Mouse (Mus musculus) retina, postnatal 1 day (tissue): ENCODE measurements around the gene Elp5.

ENCODE experiments used
- DNase-seq: peaks from one replicate; pipeline ENCODE4 v3.0.0-alpha.2; 2012

Gene Elp5

GRCm38 (mm10) chr11:70014880-70015558 lies 32.7 kb upstream of the Elp5 start, which contains the start of gene Acadvl:
TSS of gene Acadvl (minus strand) at chr11:70015411.
- peak; percentile 91 for DNase-seq

DNA sequence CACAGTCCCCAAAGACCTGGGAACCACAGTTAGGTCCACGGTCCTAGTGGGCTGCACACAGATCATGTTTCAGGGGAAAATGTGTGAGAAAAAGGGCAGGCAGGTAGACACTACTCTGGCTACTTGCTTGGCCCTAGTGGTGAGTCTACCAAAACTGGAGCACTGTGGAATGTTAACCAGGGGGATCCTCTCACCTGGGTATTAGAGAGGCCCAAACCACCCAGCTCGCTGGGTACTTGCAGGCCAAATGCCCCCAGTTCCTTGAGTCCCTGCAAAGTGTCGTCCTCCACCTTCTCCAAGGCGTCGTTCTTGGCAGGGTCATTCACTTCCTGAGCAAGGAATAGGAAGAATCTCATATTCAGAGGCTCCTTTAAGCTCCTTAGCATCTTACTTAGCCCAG lies 31.7 kb upstream of the Elp5 start:
- no peak for DNase-seq

DNA sequence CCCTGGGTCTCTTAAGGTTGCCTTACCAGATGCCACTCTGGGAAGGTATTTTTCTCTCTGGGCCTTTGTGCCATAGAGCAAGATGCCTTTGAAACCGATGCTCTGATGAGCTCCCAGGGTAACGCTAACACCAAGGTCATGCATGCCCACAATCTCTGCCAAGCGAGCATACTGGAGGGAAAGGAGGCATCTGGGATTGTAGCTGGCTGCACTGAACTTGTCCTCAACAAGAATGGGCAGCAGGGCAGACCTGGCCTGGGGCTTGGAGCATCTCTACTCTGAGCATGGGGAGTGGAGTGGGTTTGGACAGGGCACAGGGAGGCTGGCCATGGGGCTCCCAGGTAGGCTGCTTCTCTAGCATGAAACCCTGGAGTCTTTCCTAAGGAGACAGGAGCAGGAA lies 31.1 kb upstream of the Elp5 start:
- DNase-seq = no peak

DNA sequence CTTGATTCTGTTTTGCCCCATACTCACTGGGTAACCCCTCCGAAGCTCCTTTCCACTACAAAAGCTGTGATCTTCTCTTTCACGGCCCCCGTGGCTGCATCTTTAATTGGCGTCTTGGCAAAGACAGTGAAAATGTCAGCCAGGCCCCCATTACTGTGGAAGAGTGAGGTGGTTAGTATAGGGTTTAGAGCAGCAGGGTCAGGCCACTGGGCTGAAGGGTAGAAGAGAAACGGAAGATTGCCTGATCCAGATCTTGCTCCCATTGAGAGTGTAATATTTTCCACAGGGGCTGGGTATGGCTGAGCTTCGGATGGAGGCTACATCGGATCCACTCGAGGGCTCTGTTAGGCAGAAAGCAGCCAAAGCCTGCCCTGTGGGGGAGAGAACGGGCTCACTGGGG lies 30.6 kb upstream of the Elp5 start:
- no peak for DNase-seq

- no peak for DNase-seq
Observed at GRCm38 (mm10) chr11:70010961-70011360, 28.6 kb upstream of the Elp5 start.

DNA sequence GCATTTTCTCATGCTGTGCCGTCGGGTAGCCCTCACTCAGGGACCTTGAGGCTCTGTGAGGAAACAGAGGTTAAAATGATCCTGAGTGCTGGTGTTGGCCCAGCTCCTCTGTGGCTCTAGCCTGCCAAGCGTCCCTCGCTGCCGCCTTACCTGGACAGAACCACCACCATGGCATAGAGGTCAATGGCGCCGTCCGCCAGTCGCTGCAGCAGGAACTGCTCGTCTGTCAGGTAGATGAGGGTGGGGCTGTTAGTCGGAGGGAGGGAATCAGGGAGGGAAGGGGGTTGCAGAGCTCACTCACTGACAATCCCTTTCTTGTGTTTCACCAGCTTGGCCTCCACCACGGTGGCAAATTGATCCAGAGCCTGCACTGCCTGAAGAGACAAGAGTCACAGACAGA lies 28.2 kb upstream of the Elp5 start:
- no peak for DNase-seq

- DNase-seq = no peak
Observed at GRCm38 (mm10) chr11:70010033-70010432, 27.7 kb upstream of the Elp5 start.

DNA sequence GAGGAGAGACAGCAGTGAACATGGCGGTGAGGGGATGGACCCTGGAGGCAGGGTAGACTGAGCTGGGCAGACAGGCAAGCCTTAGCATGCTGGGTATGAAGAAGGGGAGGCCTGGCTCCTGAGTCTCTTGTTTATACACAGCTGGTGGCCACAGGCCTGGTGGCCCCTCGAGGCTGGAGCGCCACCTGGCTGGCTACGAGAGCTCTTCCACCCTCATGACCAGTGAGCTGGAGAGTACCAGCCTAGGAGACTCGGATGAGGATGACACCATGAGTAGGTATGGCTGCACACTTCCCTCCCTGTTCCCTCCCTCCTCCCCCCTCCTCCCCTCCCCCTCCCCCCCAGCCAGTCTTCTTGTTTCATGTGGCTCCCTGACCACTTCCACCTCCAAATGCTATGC lies 23.2 kb upstream of the Elp5 start:
- peak; percentile 52 for DNase-seq

DNA sequence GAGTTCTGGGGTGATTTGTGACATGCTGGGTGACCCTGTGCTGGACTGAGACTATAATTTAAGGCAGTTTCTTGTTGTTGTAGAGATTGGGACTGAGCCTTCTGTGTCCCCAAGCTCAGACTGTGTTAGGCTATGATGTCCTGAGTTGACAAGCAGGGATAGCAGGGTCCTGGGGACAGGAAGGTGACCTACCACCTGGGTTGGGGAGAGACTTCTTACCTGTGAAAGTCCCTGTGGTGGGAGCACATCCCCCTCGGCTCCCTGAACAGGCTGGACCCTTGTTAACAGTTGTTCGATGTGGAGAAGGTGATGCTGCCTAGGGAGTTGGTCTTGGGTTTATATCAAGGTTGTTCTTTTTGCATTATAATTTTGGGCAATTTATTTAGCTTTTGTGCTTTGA lies 20.2 kb upstream of the Elp5 start:
- no peak for DNase-seq

DNA sequence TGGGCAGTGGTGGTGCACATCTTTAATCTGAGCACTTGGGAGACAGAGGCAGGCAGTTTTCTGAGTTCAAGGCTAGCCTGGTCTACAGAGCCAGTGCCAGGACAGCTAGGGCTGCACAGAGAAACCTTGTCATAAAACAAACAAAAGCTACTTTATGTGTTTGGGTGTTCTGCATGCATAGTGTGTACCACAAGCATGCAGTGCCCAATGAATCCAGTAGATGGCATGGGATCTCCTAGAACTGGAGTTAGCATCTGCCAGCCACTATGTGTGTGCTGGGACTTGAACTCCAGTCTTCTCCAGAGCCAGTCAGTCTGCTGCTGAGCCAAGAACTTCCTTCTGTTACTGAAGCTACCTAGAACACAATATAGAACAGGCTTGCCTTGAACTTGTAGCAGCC lies 19.5 kb upstream of the Elp5 start:
- peak; percentile 75 for DNase-seq

DNA sequence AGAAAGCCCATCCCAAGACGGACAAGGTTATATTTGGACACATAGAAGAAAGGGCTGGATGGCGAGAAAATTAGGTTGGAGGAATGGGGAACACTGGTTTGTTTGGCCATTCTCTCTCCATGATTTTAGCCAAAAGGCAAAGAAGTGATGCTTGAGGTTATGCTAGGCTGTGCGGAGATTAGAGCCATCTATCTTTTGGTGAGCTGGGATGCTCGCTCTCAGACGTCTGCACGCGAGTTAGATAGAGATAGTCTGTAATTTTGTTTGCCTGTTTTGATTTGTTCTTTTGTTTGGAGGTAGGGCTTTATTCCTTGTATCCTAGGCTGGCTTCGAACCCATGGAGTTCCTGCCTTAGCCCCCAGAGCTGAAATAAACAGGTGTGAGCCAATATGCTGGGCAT lies 18.8 kb upstream of the Elp5 start:
- no peak for DNase-seq

GRCm38 (mm10) chr11:70000396-70000898 lies 18.1 kb upstream of the Elp5 start, which contains the start of gene Dvl2:
TSS of gene Dvl2 (plus strand) at chr11:70000595.
- DNase-seq = peak; percentile 97

DNA sequence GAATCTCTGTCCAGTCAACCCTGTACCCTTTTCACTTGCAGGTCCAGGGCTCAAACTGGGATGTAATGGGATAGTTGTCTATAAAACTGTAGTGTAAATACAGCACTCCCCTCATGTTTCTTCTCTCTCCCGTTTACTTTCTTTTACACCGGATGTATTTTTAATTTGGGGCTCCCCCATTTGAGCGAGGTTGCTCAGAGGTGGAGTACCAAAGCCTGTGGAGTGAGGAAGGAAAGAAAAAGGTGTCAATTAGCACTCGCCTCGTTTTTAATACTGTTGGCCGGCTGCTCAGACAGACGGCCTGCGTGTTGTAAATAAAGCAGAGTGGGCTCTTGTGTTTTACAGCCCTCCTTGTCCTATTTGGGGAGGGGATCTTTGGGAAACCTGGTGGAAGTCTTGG lies 17.3 kb upstream of the Elp5 start:
- no peak for DNase-seq

DNA sequence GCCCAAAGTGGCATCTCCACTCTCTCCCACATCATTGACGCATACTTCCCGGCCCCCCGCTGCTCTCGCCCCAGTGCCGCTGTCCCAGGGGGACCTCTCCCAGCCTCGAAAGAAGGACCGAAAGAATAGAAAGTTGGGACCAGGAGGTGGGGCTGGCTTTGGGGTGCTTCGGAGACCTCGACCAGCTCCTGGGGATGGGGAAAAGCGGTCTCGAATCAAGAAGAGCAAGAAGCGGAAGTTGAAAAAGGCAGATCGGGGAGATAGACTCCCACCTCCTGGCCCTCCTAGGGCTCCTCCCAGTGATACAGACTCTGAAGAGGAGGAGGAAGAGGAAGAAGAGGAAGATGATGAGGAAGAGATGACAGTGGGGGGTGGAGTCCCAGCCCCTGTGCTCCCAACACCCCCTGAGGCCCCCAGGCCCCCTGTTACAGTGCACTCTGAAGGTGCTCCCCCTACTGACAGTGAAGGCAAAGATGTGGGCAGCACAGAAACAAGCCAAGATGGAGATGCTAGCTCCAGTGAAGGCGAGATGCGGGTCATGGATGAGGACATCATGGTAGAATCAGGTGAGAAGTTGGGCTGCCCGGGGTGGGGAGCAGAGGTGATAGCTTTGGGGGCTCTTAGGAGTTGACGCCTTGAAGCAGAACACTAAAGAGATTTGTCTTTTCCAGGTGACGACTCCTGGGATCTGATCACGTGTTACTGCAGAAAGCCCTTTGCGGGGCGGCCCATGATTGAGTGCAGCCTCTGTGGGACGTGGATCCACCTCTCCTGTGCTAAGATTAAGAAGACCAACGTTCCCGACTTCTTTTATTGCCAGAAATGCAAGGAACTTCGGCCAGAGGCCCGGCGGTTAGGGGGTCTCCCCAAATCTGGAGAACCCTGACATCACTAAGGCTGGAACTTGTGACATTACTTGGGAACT lies 16.5 kb upstream of the Elp5 start:
- DNase-seq = no peak

DNA sequence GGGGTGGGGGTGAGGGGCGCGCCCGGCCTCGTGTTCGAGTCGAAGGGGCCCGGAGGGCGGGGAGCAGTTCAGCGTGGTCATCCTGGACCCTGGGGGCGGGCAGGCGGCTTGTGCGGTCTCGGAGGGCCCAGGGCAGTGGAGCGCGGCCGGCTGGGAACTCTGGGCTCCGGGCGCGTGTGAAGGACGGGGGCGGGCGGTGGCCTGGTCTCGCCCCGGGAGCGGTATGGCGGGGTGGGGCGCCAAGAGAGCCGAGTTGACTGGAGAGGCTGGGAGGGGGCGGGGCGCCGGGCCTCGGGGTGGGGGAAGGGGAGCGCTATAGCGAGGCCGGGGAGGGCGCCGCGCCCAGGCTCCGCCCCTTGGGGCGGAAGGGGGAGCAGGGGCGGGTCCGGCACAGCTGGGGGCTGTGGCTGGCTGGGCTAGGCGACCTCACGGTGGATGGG lies 14.8 kb upstream of the Elp5 start:
- DNase-seq = peak; percentile 90

DNA sequence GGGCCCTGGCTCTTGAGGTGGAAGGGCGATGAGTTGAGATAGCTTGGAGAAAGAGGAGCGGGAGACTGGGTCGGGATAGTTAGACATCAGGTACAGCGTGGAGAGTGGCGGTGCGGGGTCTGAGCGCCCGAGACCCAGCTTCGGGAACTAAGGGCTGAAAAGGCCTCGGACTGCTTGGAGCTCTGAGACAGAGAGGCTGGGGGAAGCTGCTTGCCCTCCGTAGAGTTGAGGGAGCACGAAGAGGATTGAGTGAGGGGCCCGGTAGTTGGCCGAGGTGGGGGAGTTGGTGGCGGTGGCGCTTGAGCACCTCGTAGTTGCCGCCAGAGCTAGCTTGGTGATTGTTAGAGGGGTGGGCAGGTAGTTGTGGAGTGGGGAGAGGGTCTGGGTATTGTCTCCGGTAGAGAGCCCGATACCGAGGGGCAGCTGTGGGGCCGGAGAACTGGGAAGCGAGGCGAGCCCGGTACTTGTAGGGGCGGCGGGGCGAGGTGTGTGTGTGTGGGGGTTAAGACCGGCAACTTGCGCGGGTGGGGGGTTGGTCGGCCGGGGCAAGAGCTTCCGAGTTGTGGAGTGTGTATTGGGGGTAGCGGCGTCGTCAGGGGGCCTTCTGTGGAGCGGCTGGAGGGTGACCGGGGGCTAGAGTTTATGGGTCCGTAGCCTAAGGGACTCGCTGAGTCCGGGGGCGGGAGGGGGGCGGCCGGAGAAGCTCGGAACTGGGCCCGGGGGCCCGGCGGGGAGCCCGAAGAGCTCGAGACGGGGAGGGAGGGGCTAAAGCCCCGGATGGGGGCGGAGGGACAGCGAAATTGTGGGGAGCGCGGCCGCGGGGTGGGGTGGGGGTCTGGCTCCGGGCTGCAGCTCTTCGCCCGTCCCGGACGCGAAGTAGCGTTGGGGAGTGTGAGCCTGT lies 14.1 kb upstream of the Elp5 start:
- DNase-seq = no peak

DNA sequence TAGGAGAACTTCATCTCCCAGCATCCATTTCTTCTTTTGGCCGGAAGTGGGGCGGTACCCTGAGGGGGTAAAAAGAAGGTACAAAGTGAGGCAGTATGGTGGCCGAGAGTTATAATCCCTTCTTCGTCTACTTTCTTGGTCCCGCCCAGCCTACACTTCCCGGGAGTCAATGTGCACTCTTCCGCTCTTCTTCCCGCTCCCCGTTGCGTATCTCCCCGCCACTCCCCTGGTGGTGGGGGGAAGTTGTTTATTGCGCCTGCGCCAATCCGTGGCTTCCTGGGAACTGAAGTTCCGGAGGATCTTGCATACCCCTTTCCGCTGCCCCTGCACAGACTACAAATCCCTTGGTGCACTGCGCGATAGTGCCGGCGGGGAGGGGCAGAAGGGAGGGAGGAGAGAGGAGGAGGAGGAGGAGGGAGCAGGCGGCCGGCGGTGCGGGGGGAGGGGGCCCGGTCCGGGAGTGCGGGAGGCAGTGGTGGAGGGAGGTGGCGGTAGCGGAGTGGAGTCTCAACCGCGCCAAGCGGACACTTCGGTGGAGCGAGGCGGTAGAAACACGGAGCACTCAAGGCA lies 13.2 kb upstream of the Elp5 start, which contains the start of gene Phf23:
Gene Phf23 (plus strand): TSS at position 387 of the 570 bp plus-strand sequence.
- DNase-seq = peak; percentile 100

DNA sequence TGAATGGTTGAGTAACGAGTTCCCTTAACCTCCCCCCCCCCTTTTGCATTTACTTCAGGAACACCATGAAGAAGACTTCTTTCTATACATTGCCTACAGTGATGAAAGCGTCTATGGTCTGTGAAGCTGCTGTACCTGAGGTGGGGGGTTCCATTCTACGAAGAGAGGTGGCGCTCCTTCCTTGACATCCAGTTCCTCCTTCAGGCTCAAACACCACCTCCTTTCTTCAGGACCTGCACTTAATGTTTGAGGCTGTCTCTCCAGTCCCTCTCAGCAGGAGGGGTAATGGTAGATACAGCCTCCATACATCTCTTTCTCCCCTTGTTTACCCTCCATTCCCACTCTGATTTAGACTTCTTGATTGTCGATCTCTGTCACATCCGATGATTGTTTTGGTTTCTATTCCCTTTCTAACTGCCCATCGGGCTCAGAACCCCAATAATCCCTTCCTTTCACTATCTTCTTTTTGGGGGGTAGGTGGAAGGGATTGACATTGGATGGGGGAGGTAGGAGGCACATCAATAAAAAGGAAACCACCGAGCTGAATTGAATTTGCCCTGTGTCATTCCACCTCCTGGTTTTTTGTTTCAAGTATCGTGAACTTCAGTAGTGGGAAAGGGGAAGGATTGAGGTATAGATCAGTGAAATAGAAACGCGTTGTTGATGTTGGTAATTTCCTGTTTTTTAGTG lies 12.2 kb upstream of the Elp5 start:
- no peak for DNase-seq

DNA sequence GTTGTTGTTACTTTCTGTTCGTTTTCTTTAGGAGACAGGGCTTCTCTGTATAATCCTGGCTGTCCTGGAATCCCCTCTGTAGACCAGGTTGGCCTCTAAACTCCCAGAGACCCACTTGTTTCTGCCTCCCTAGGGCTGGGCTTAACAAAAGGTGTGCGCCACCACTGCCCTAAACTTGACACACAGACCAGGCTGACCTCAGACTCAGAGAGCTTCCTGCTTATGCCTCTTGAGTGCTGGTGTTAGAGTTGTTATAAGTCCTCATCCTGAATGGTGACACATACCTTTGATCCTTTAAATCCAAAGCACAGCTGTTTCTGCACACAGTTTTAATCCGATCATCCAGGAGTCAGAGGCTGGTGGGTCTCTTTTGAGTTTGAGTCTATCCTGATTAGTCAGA lies 10.6 kb upstream of the Elp5 start:
- peak; percentile 44 for DNase-seq

- DNase-seq = no peak
Observed at GRCm38 (mm10) chr11:69992396-69992795, 10.1 kb upstream of the Elp5 start.

GRCm38 (mm10) chr11:69991711-69992110 lies 9.4 kb upstream of the Elp5 start:
- DNase-seq = no peak
